Mouse (Mus musculus) myocyte (in vitro differentiated cells): ENCODE measurements around the gene Galk1. TPM values are rescaled to one million over a fixed set of nuclear protein-coding genes. Genes with fewer than 3 reads are reported as not detected.
A peak's percentile ranks its signal among the peaks of the same experiment; 100 is the strongest.

Experiments
- H3K27me3 ChIP-seq: one replicate; pipeline ENCODE4 v1.6.1; 2011; ENCODE audit not compliant: control insufficient read depth, insufficient read depth, insufficient read length
- H3K36me3 ChIP-seq: one replicate; pipeline ENCODE4 v1.6.1; 2011; ENCODE audit not compliant: control insufficient read depth, insufficient read depth
- H3K4me2 ChIP-seq: one replicate; pipeline ENCODE4 v1.6.1; 2011; ENCODE audit warnings: low read depth, control low read depth
- H3K4me3 ChIP-seq: one replicate; pipeline ENCODE4 v1.5.1; 2011; ENCODE audit warnings: mild to moderate bottlenecking, control low read depth, moderate library complexity
- H3K79me2 ChIP-seq: one replicate; pipeline ENCODE4 v1.6.1; 2011; ENCODE audit not compliant: control insufficient read depth, insufficient read depth
- H3ac ChIP-seq: one replicate; pipeline ENCODE4 v1.6.1; 2011; ENCODE audit not compliant: control insufficient read depth, insufficient read length
- CEBPB ChIP-seq: IDR thresholded peaks from 2 replicates; pipeline ENCODE4 v1.6.1; 2011; ENCODE audit warnings: mild to moderate bottlenecking, moderate library complexity; ENCODE audit not compliant: poor library complexity, insufficient read depth, severe bottlenecking
- E2F4 ChIP-seq: IDR thresholded peaks from one replicate; pipeline ENCODE4 v1.6.1; 2011; ENCODE audit warnings: mild to moderate bottlenecking, control low read depth, moderate library complexity; ENCODE audit not compliant: insufficient read depth
- MAX ChIP-seq: IDR thresholded peaks from one replicate; pipeline ENCODE4 v1.6.1; 2011; ENCODE audit warnings: low read depth, mild to moderate bottlenecking, control low read depth
- MYOD1 ChIP-seq, 3 experiments: IDR thresholded peaks; one replicate each; pipeline ENCODE4 v1.6.1; 2011; ENCODE audit warnings: control low read depth in 2 of 3, low read depth in 2 of 3, mild to moderate bottlenecking in 2 of 3, moderate library complexity in 1 of 3; ENCODE audit not compliant: insufficient read length in 2 of 3, control insufficient read depth in 1 of 3
- MYOG ChIP-seq, 3 experiments: IDR thresholded peaks; one replicate each; pipeline ENCODE4 v1.6.1; 2011; ENCODE audit warnings: control low read depth in 2 of 3, low read depth in 2 of 3, mild to moderate bottlenecking in 2 of 3; ENCODE audit not compliant: insufficient read length in 2 of 3, control insufficient read depth in 1 of 3, insufficient read depth in 1 of 3
- POLR2A ChIP-seq: IDR thresholded peaks from one replicate; pipeline ENCODE4 v1.6.1; 2011; ENCODE audit warnings: low read depth, mild to moderate bottlenecking, control low read depth, moderate library complexity; ENCODE audit not compliant: insufficient read length
- POLR2AphosphoS2 ChIP-seq: IDR thresholded peaks from one replicate; pipeline ENCODE4 v1.6.1; 2011; ENCODE audit warnings: low read depth, control low read depth; ENCODE audit not compliant: insufficient read length
- REST ChIP-seq: IDR thresholded peaks from one replicate; pipeline ENCODE4 v1.6.1; 2011; ENCODE audit warnings: mild to moderate bottlenecking, control low read depth, moderate library complexity; ENCODE audit not compliant: insufficient read depth, insufficient read length
- SRF ChIP-seq: IDR thresholded peaks from one replicate; pipeline ENCODE4 v1.6.1; 2011; ENCODE audit warnings: low read depth; ENCODE audit not compliant: control insufficient read depth, insufficient read length
- TCF12 ChIP-seq: IDR thresholded peaks from one replicate; pipeline ENCODE4 v1.6.1; 2011; ENCODE audit warnings: mild to moderate bottlenecking, control low read depth; ENCODE audit not compliant: poor library complexity, insufficient read depth, severe bottlenecking
- TCF3 ChIP-seq: IDR thresholded peaks from one replicate; pipeline ENCODE4 v1.6.1; 2011; ENCODE audit warnings: low read depth, control low read depth; ENCODE audit not compliant: insufficient read length
- USF1 ChIP-seq: IDR thresholded peaks from one replicate; pipeline ENCODE4 v1.6.1; 2011; ENCODE audit warnings: low read depth, mild to moderate bottlenecking, control low read depth, moderate library complexity
- polyA plus RNA-seq: library from polyadenylated mRNA; unstranded; fragments of >200 nt; fragmentation: generic; extraction: Trizol; gene quantifications from one replicate; pipeline ENCODE4 v1.2.1, GENCODE M21; 2012; ENCODE audit warnings: missing spikeins

Galk1 gene
- polyA plus RNA-seq, 1 experiment: 172 TPM

DNA sequence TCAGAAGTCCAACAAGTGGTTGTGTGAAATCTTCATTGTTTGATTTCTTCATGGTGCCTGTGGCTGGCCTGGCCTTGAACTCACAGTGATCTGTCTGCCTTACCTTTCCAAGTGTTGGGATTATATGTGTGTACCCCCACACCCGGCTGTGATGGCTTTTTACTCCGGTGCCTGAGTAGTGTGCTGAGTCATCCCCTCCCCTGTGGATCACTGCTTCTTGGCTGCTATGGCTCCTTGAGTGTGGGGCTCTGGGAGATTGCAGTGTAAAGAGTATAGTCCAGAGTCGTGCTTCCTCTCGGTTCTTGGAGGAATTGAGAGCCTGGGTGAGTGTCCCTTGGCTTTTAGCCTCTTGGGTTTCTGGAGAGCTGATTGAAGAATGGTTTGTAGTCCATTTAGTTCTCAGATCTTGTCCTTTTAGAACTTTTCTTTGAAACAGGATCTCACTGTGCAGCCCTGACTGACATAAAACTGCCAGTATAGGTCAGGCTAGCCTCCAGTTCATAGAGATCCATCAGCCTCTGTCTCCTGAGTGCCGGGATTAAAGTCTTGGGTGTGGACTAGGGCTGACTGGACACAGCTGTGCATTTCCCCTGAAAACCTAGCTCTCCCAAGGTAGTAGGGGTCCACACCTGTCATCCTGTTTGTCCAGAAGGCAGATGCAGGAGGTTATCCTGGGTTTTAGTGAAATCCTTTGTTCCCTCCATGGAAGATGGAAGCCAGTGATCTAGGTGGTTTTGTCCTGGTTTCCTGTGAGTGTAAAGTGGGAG is 30.0 kb upstream of the Galk1 start:
- peak overlapping the region; percentile 1 for H3K4me2 ChIP-seq
- H3ac ChIP-seq: no peak overlapping the region
- peaks cover 14% of the 10 kb centered on the region for H3K36me3 ChIP-seq
- peaks cover 81% of the 10 kb centered on the region for H3K79me2 ChIP-seq
- TF ChIP-seq MYOD1 (IDR thresholded peaks at IDR 0.05; ENCODE audit: control insufficient read depth in 1 of 3, insufficient read length in 2 of 3, low read depth in 2 of 3) (peak in 2 of 3 experiments; percentile 51 to 67), TCF3 (no peak), TCF12 (no peak), SRF (no peak), MAX (no peak), POLR2A (no peak), MYOG (IDR thresholded peaks at IDR 0.05; ENCODE audit: control insufficient read depth in 1 of 3, insufficient read depth in 1 of 3, insufficient read length in 2 of 3, low read depth in 2 of 3) (peak in 1 of 3 experiments; percentile 51), POLR2AphosphoS2 (no peak)
- H3K4me3 ChIP-seq: no peak overlapping the region
- H3K27me3 ChIP-seq: no peaks in the 10 kb centered on the region

DNA sequence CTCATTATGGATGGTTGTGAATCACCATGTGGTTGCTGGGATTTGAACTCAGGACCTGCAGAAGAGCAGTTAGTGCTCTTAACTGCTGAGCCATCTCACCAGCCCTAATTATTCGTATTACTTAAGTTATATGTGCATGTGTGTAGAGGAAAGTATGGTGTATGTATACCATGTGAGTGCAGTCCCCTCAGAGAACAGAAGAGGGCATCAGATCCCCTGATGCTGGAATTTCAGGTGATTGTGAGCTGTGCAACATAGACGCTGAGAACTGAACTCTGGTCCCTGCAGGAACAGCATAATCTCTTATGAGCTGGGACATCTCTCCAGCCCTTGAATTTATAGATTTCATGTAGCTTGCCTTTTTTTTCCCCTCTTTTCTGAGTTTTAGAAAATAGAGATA is 29.3 kb upstream of the Galk1 start:
- TF ChIP-seq SRF: no peak
- TF ChIP-seq MYOG (IDR thresholded peaks at IDR 0.05; ENCODE audit: control insufficient read depth in 1 of 3, insufficient read depth in 1 of 3, insufficient read length in 2 of 3, low read depth in 2 of 3): no peak
- TF ChIP-seq TCF12: no peak
- no peak for TF ChIP-seq CEBPB
- TF ChIP-seq POLR2AphosphoS2: no peak
- no peak for TF ChIP-seq REST
- TF ChIP-seq E2F4: no peak
- TF ChIP-seq TCF3: no peak
- no peak for TF ChIP-seq MAX
- TF ChIP-seq USF1: no peak
- TF ChIP-seq MYOD1 (IDR thresholded peaks at IDR 0.05; ENCODE audit: control insufficient read depth in 1 of 3, insufficient read length in 2 of 3, low read depth in 2 of 3): no peak
- no peak for TF ChIP-seq POLR2A
- Histone ChIP-seq H3K4me3 (no peak overlapping the region), H3K36me3 (peaks cover 11% of the 10 kb centered on the region), H3K27me3 (no peaks in the 10 kb centered on the region), H3K4me2 (no peak overlapping the region), H3ac (no peak overlapping the region), H3K79me2 (peaks cover 84% of the 10 kb centered on the region)

DNA sequence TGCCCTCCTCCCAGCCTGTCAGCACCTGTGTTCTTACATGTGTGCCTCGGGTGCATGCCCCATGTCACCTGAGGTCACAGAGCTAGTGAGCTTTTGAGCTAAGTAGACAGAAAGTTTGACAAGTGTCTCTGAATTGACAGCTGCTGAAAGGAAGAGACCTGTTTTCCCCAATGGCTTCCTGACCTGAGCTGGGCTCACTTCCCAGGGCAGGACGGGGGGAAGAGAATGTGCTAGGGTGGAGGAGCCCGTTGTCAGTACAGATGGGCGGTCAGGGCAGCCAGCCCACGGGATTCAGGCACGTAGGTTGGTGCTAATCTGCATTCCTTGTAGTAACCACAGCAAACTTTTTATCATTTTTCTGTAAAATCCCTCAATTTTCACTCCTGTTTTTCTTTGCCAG is 28.1 kb upstream of the Galk1 start:
- peaks cover 11% of the 10 kb centered on the region for H3K36me3 ChIP-seq
- H3K4me3 ChIP-seq: no peak overlapping the region
- TF ChIP-seq CEBPB: no peak
- TF ChIP-seq MAX: no peak
- no peak for TF ChIP-seq POLR2A
- TF ChIP-seq USF1: no peak
- no peak for TF ChIP-seq TCF3
- TF ChIP-seq TCF12: no peak
- no peak for TF ChIP-seq MYOG (IDR thresholded peaks at IDR 0.05; ENCODE audit: control insufficient read depth in 1 of 3, insufficient read depth in 1 of 3, insufficient read length in 2 of 3, low read depth in 2 of 3)
- no peak for TF ChIP-seq REST
- TF ChIP-seq SRF: no peak
- TF ChIP-seq POLR2AphosphoS2: no peak
- TF ChIP-seq E2F4: no peak
- TF ChIP-seq MYOD1 (IDR thresholded peaks at IDR 0.05; ENCODE audit: control insufficient read depth in 1 of 3, insufficient read length in 2 of 3, low read depth in 2 of 3): no peak
- peaks cover 89% of the 10 kb centered on the region for H3K79me2 ChIP-seq
- H3K4me2 ChIP-seq: no peak overlapping the region
- H3K27me3 ChIP-seq: no peaks in the 10 kb centered on the region
- H3ac ChIP-seq: no peak overlapping the region

DNA sequence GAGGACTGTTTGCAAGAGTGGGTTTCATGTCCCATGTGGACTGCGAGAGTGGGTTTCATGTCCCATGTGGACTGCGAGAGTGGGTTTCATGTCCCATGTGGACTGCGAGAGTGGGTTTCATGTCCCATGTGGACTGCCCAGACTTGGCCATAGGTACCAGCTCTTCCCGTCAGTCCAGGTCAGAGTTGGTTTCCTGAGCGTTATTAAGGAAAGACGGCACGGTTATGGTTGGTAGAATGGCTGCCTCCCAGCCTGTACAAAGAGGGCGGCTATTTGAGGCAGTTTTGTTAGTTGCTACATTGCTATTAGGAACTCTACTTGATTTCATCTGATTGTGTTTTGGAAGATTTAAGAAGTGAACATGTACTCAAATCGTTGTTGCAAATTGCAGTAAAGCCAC is 25.3 kb upstream of the Galk1 start:
- Histone ChIP-seq H3K36me3 (peaks cover 11% of the 10 kb centered on the region), H3K27me3 (no peaks in the 10 kb centered on the region), H3K4me3 (no peak overlapping the region), H3K79me2 (peaks cover 89% of the 10 kb centered on the region), H3ac (no peak overlapping the region), H3K4me2 (no peak overlapping the region)
- TF ChIP-seq MAX (no peak), POLR2A (no peak), E2F4 (no peak), USF1 (no peak), MYOG (IDR thresholded peaks at IDR 0.05; ENCODE audit: control insufficient read depth in 1 of 3, insufficient read depth in 1 of 3, insufficient read length in 2 of 3, low read depth in 2 of 3) (no peak), CEBPB (no peak)

DNA sequence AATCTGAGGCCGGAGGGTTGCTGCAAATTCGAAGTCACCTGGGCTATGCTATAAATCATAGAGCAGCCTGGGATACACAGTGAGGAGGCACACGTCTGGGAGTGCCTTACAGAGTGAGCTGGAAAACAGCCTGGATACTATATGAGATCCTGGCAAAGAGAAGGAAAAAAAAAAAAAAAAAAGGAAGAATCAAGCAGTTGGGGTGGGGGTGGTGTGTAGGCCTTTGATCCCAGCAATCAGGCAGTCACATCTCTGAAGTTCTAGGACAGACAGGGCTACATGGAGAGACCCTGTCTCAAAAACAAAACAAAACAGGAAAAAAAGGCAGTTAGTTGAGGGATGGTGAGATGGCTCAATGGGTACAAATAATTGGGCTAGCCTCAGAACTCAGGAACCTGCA is 24.2 kb upstream of the Galk1 start:
- Histone ChIP-seq H3K79me2 (peaks cover 90% of the 10 kb centered on the region), H3K4me3 (no peak overlapping the region), H3K4me2 (no peak overlapping the region), H3K36me3 (peaks cover 11% of the 10 kb centered on the region), H3K27me3 (no peaks in the 10 kb centered on the region), H3ac (no peak overlapping the region)
- no peak for TF ChIP-seq POLR2AphosphoS2
- no peak for TF ChIP-seq TCF3
- TF ChIP-seq POLR2A: no peak
- TF ChIP-seq SRF: no peak
- no peak for TF ChIP-seq USF1
- no peak for TF ChIP-seq MYOD1 (IDR thresholded peaks at IDR 0.05; ENCODE audit: control insufficient read depth in 1 of 3, insufficient read length in 2 of 3, low read depth in 2 of 3)
- no peak for TF ChIP-seq MAX
- TF ChIP-seq REST: no peak
- no peak for TF ChIP-seq E2F4
- TF ChIP-seq MYOG (IDR thresholded peaks at IDR 0.05; ENCODE audit: control insufficient read depth in 1 of 3, insufficient read depth in 1 of 3, insufficient read length in 2 of 3, low read depth in 2 of 3): no peak
- no peak for TF ChIP-seq CEBPB
- TF ChIP-seq TCF12: no peak
